Mouse (Mus musculus) CH12.LX (cell line): Measurements from ENCODE around the gene Cyp11a1.

Experiments used
- CHD2 ChIP-seq: IDR thresholded peaks from 2 replicates; pipeline ENCODE4 v1.6.1; 2011; ENCODE audit warnings: low read length, improper control_type of control experiment
- CTCF ChIP-seq, 2 experiments: IDR thresholded peaks in 1 of 2; conservative IDR thresholded peaks in 1 of 2; 2 replicates each; pipeline ENCODE4 v1.5.1; 2011 to 2012; ENCODE audit warnings: low read depth in 2 of 2, low read length in 2 of 2, improper control_type of control experiment in 1 of 2, inconsistent platforms in 1 of 2, mild to moderate bottlenecking in 1 of 2, moderate library complexity in 1 of 2
- EP300 ChIP-seq: IDR thresholded peaks from 2 replicates; pipeline ENCODE4 v1.6.1; 2011; ENCODE audit warnings: low read length, improper control_type of control experiment
- HCFC1 ChIP-seq: IDR thresholded peaks from 2 replicates; pipeline ENCODE4 v1.6.1; 2012; ENCODE audit warnings: low read depth, mild to moderate bottlenecking, inconsistent platforms, low read length, improper control_type of control experiment
- JUND ChIP-seq: conservative IDR thresholded peaks from 2 replicates; pipeline ENCODE4 v1.6.1; 2011; ENCODE audit warnings: low read depth, low read length, improper control_type of control experiment
- MAZ ChIP-seq: IDR thresholded peaks from 2 replicates; pipeline ENCODE4 v1.6.1; 2012; ENCODE audit warnings: low read depth, mild to moderate bottlenecking, inconsistent platforms, low read length, improper control_type of control experiment, moderate library complexity
- PAX5 ChIP-seq: IDR thresholded peaks from 2 replicates; pipeline ENCODE4 v1.6.1; 2012; ENCODE audit warnings: low read length, inconsistent platforms, mixed read lengths
- SMC3 ChIP-seq: IDR thresholded peaks from 2 replicates; pipeline ENCODE4 v1.6.1; 2011; ENCODE audit warnings: low read depth, low read length, improper control_type of control experiment
- USF1 ChIP-seq: IDR thresholded peaks from 2 replicates; pipeline ENCODE4 v1.6.1; 2014; ENCODE audit warnings: low read depth, mild to moderate bottlenecking, inconsistent platforms, low read length, improper control_type of control experiment
- USF2 ChIP-seq: conservative IDR thresholded peaks from 2 replicates; pipeline ENCODE4 v1.6.1; 2011; ENCODE audit warnings: low read depth, low read length, improper control_type of control experiment
- ZNF384 ChIP-seq: IDR thresholded peaks from 2 replicates; pipeline ENCODE4 v1.6.1; 2012; ENCODE audit warnings: low read depth, low read length, improper control_type of control experiment, inconsistent platforms

- TF ChIP-seq CTCF (conservative IDR thresholded peaks at IDR 0.05 in 1 of 2, IDR thresholded peaks at IDR 0.05 in 1 of 2; ENCODE audit: low read depth in 2 of 2, low read length in 2 of 2) (no peak), CHD2 (no peak), PAX5 (no peak), USF1 (no peak), ZNF384 (no peak), MAZ (no peak), HCFC1 (no peak), USF2 (no peak), SMC3 (no peak), JUND (no peak), EP300 (no peak)
These were observed 43.6 kb downstream of the Cyp11a1 start for GRCm38 (mm10) chr9:58049861-58050260.
